Mouse (Mus musculus): ENCODE data around the gene 1110004F10Rik. TPM values are rescaled to one million over a fixed set of nuclear protein-coding genes. Genes with fewer than 3 reads are reported as not detected.

1110004F10Rik gene
- total and polyA plus RNA-seq, 2 experiments from 2014 or later, result 148 to 329 TPM

DNA sequence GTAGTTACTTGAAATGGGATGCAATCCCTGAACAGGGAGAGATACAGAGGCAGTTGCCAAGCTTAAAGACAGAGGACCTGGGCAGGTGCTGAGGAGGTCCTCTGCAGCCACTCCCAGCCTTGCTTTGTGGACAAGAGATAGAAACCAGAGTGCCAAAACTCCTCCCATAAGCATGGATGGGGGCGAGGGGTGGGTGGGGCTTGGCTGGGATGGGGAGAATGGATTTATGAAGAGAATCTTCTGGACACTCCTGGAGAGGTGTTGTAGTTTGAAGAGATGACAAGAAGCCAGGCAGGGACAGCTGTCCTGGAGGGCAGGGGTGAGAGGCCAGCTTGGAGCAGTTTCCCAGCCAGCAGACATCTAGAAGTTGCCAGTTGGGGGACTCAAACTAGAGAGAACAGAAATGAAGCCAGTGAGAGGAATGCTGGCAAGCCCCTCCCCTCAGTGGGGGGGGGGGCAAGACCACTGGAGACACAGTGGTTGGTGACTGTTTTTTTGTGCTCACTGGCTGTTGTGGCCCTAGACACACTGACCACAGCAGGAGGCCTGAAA is 80.2 kb downstream of the 1110004F10Rik start:
- Histone ChIP-seq H3K36me3 (ENCODE audit: insufficient read depth, low read length) (no peaks in the 10 kb centered on the region), H3K4me2 (ENCODE audit: low read depth, low read length) (no peak overlapping the region), H3K27me3 (ENCODE audit: insufficient read depth, low read length) (no peaks in the 10 kb centered on the region), H3K4me3 (ENCODE audit: low read length) (no peak overlapping the region), H3K9me3 (ENCODE audit: low read length) (no peaks in the 10 kb centered on the region), H3K9ac (replicated peaks; ENCODE audit: low read length) (no peak overlapping the region), H3K4me1 (ENCODE audit: insufficient read depth, low read length) (peaks cover 4% of the 10 kb centered on the region; the same call in 1 of the 2 replicates), H3K27ac (no peak overlapping the region)
- DNase-seq (ENCODE audit: low spot score) (no peak), ATAC-seq (no peak)
- no peak for TF ChIP-seq CTCF (IDR thresholded peaks at IDR 0.05; ENCODE audit: low read depth)
- WGBS, result 48% methylated on average over 1 of the region's 1 CpGs

DNA sequence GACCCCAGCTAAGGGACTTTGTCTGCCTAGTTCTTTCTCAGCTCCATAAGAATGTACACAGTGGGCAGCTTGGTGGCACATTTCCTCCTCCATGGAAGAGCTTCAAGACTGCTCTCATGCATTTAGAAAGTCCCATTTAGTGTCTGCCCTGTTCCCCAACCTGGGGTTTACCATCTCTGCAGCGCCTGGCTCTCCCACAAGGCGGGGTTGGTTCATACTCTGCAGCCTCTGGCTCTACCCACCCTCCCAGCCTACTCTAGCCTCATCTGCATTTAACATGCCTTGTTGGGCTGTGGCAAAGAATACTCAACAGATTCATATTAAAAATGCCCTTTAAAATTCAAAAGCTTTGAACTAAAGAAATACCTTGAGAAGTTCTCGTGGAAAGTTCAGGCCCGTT is 81.5 kb downstream of the 1110004F10Rik start:
- TF ChIP-seq CTCF (IDR thresholded peaks at IDR 0.05; ENCODE audit: low read depth), result no peak
- DNase-seq (ENCODE audit: low spot score) (no peak), ATAC-seq (no peak)
- Histone ChIP-seq H3K4me1 (ENCODE audit: insufficient read depth, low read length) (peaks cover 4% of the 10 kb centered on the region; the same call in 1 of the 2 replicates), H3K4me2 (ENCODE audit: low read depth, low read length) (no peak overlapping the region), H3K27me3 (ENCODE audit: insufficient read depth, low read length) (no peaks in the 10 kb centered on the region), H3K9ac (replicated peaks; ENCODE audit: low read length) (no peak overlapping the region), H3K4me3 (ENCODE audit: low read length) (no peak overlapping the region), H3K36me3 (ENCODE audit: insufficient read depth, low read length) (no peaks in the 10 kb centered on the region), H3K27ac (no peak overlapping the region), H3K9me3 (ENCODE audit: low read length) (no peaks in the 10 kb centered on the region)
- 74% methylated on average over 4 of the region's 4 CpGs for WGBS

DNA sequence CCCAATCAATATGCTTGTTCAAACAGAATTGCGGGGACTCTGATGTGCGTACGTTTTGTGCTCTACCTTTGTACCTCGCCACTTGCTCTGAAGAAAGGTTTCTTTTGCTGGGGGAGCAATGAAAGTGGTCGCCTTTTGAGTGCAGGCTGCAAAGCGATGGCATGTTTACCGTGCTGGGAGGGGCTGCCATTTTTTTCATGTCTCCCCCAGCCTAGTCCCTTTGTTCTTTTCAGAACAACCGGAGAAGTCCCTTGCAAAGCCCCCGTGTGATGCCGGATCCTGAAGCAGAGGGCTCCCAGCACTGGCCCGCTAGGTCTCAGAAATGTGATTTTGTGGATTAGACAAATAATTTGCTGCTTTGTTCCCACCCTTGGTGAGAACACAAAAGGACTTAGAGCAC is 82.0 kb downstream of the 1110004F10Rik start:
- H3K4me1 ChIP-seq (ENCODE audit: insufficient read depth, low read length), result peaks cover 4% of the 10 kb centered on the region; the same call in 1 of the 2 replicates
- H3K27ac ChIP-seq, result no peak overlapping the region
- 49% methylated on average over 11 of the region's 11 CpGs for WGBS
- H3K36me3 ChIP-seq (ENCODE audit: insufficient read depth, low read length), result no peaks in the 10 kb centered on the region
- H3K27me3 ChIP-seq (ENCODE audit: insufficient read depth, low read length), result no peaks in the 10 kb centered on the region
- no peak overlapping the region for H3K4me2 ChIP-seq (ENCODE audit: low read depth, low read length)
- no peak overlapping the region for H3K9ac ChIP-seq (replicated peaks; ENCODE audit: low read length)
- H3K4me3 ChIP-seq (ENCODE audit: low read length), result no peak overlapping the region
- DNase-seq (ENCODE audit: low spot score) (no peak), ATAC-seq (no peak)
- TF ChIP-seq CTCF (IDR thresholded peaks at IDR 0.05; ENCODE audit: low read depth), result no peak
- no peaks in the 10 kb centered on the region for H3K9me3 ChIP-seq (ENCODE audit: low read length)

DNA sequence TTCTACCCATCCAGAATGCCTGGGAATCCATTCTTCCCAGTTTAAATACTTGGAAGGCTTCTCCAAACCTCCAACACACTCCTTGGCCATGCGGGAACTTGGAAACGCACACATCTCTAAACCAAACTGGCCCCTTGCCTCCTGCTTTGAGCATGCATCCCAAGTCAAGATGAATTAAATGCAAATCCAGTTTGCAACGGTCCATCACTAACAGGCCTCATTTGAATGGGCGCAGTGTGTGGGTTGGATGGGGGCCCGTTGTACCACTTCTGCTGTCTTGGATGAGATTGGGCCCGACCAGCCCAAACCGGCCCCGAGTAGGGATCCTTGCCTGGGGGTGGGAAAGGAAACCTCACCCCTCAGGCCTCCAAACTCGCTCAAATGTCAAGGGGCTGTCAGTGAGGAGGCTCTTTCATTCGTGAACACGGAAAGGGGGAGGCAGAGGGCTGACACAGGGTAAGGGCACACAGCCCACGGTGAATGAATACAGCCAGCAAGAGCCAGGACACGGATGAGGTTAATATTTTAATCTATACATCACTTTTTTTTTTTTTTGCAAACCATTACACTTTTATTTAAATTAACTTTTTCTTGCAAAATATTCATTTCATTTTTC is 83.9 kb downstream of the 1110004F10Rik start:
- Histone ChIP-seq H3K9me3 (ENCODE audit: low read length) (no peaks in the 10 kb centered on the region), H3K4me1 (ENCODE audit: insufficient read depth, low read length) (peaks cover 4% of the 10 kb centered on the region; the same call in 1 of the 2 replicates), H3K27ac (peak overlapping the region; percentile 12; the same call in 1 of the 2 replicates), H3K36me3 (ENCODE audit: insufficient read depth, low read length) (no peaks in the 10 kb centered on the region), H3K9ac (replicated peaks; ENCODE audit: low read length) (no peak overlapping the region), H3K27me3 (ENCODE audit: insufficient read depth, low read length) (no peaks in the 10 kb centered on the region), H3K4me2 (ENCODE audit: low read depth, low read length) (no peak overlapping the region), H3K4me3 (ENCODE audit: low read length) (no peak overlapping the region)
- ATAC-seq (peak; percentile 87), DNase-seq (ENCODE audit: low spot score) (peak; percentile 78)
- 28% methylated on average over 13 of the region's 13 CpGs for WGBS
- no peak for TF ChIP-seq CTCF (IDR thresholded peaks at IDR 0.05; ENCODE audit: low read depth)

DNA sequence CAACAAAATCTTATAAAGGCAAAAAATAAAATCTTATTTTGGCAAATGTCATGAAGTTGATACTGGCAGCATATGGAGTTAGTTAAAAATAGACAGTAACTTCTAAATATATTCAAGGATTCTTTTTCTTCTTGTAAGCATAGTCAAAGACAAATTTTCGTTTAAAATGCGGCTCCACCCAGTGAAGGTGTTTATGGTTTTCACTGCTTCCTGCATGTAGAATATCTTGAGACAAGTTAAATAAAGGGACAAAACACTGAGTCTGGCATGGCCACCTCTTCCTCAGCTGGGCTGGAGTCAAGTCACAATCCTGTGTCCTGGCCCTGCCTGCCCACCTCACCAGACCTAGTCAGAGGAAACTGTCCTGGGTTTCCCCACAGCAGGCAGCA is 84.4 kb downstream of the 1110004F10Rik start:
- Histone ChIP-seq H3K9me3 (ENCODE audit: low read length) (no peaks in the 10 kb centered on the region), H3K27me3 (ENCODE audit: insufficient read depth, low read length) (no peaks in the 10 kb centered on the region), H3K4me3 (ENCODE audit: low read length) (no peak overlapping the region), H3K27ac (no peak overlapping the region; the same call in 1 of the 2 replicates), H3K36me3 (ENCODE audit: insufficient read depth, low read length) (no peaks in the 10 kb centered on the region), H3K4me1 (ENCODE audit: insufficient read depth, low read length) (peaks cover 4% of the 10 kb centered on the region; the same call in 1 of the 2 replicates), H3K4me2 (ENCODE audit: low read depth, low read length) (no peak overlapping the region), H3K9ac (replicated peaks; ENCODE audit: low read length) (no peak overlapping the region)
- ATAC-seq (no peak), DNase-seq (ENCODE audit: low spot score) (no peak)
- 78% methylated on average over 2 of the region's 2 CpGs for WGBS
- TF ChIP-seq CTCF (IDR thresholded peaks at IDR 0.05; ENCODE audit: low read depth), result no peak

DNA sequence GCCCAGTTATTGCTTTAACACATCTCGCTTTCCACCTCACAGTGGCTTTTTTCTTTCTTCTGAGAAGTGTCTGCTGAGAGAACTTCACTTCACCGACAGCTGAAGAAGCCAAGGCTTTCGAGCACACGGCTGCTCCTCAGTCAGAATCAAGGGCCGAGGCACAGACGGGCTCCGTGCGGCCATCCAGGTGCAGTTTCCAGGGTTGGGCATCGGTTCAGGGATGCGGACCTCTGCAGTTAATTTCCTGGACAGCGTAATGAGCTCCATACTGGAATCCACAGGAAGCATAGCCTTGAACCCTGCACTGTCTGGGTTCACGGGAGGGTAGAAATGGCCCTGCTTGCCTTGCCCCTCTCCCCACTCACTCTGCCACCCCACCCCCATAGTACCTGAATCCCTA is 84.9 kb downstream of the 1110004F10Rik start:
- no peak overlapping the region for H3K4me2 ChIP-seq (ENCODE audit: low read depth, low read length)
- WGBS, result 71% methylated on average over 12 of the region's 12 CpGs
- DNase-seq (ENCODE audit: low spot score), result no peak
- no peaks in the 10 kb centered on the region for H3K9me3 ChIP-seq (ENCODE audit: low read length)
- no peak overlapping the region for H3K4me3 ChIP-seq (ENCODE audit: low read length)
- no peaks in the 10 kb centered on the region for H3K27me3 ChIP-seq (ENCODE audit: insufficient read depth, low read length)
- TF ChIP-seq CTCF (IDR thresholded peaks at IDR 0.05; ENCODE audit: low read depth), result no peak
- H3K36me3 ChIP-seq (ENCODE audit: insufficient read depth, low read length), result no peaks in the 10 kb centered on the region
- H3K9ac ChIP-seq (replicated peaks; ENCODE audit: low read length), result no peak overlapping the region
- H3K27ac ChIP-seq, result no peak overlapping the region; the same call in 1 of the 2 replicates
- H3K4me1 ChIP-seq (ENCODE audit: insufficient read depth, low read length), result peaks cover 4% of the 10 kb centered on the region; the same call in 1 of the 2 replicates
- ATAC-seq, result no peak

DNA sequence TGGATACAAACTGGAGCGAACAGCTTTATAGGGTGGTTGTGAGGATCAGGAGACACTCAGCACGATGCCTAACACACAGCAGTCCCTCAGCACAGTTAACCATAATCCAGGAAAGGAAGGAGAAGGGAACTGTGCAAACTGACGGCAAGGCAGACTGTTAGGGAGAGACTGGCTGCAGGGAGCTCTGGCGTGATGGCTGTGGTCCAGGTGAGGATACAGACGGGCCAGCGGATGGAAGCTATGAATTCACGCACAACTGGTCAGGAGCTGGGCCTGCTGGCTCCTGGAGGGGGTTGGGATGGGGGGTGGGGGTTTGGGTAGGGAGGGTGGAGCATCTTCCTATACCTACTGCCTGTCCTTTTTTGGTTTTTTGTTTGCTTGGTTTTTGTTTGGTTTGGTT is 86.5 kb downstream of the 1110004F10Rik start:
- Histone ChIP-seq H3K27me3 (ENCODE audit: insufficient read depth, low read length) (no peaks in the 10 kb centered on the region), H3K9ac (replicated peaks; ENCODE audit: low read length) (no peak overlapping the region), H3K4me2 (ENCODE audit: low read depth, low read length) (no peak overlapping the region), H3K4me1 (ENCODE audit: insufficient read depth, low read length) (peaks cover 4% of the 10 kb centered on the region; the same call in 1 of the 2 replicates), H3K27ac (no peak overlapping the region), H3K9me3 (ENCODE audit: low read length) (no peaks in the 10 kb centered on the region), H3K36me3 (ENCODE audit: insufficient read depth, low read length) (no peaks in the 10 kb centered on the region), H3K4me3 (ENCODE audit: low read length) (no peak overlapping the region)
- ATAC-seq (no peak), DNase-seq (ENCODE audit: low spot score) (peak; percentile 58)
- WGBS, result 62% methylated on average over 7 of the region's 7 CpGs
- TF ChIP-seq CTCF (IDR thresholded peaks at IDR 0.05; ENCODE audit: low read depth), result no peak

Measured in hindbrain, postnatal 0 days (tissue).